Mouse (Mus musculus): ENCODE data around the gene Rnf144b. TPM values are rescaled to one million over a fixed set of nuclear protein-coding genes. Genes with fewer than 3 reads are reported as not detected.

The Rnf144b gene
- polyA plus RNA-seq, 1 experiment = 7.7 TPM

DNA sequence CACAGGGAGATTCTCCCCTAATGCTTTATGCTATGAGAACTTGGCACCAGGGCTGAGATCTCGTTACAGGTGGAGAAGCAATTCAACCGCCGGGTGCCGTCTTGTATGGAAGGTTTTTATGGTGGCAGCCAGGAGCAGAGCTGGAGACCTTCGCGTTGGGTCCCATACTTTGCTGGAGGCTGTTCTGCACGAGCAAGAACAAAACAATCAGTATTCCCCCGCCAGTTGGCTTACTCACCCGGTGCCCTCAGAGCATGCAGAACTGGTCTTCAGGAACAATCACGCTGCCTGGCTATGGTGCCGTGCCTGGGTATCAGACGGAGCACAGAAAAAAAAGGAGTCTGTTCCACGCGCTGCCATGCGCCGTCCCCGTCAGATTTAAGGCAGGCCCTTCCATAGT lies 115.7 kb downstream of the Rnf144b start:
- no peak overlapping the region for H3K27ac ChIP-seq (replicated peaks; ENCODE audit: low read depth, low read length)
- H3K4me1 ChIP-seq (ENCODE audit: control insufficient read depth, insufficient read depth, insufficient read length, low read length) = no peaks in the 10 kb centered on the region
- H3K4me3 ChIP-seq (ENCODE audit: insufficient read depth, low read depth, low read length) = no peak overlapping the region

DNA sequence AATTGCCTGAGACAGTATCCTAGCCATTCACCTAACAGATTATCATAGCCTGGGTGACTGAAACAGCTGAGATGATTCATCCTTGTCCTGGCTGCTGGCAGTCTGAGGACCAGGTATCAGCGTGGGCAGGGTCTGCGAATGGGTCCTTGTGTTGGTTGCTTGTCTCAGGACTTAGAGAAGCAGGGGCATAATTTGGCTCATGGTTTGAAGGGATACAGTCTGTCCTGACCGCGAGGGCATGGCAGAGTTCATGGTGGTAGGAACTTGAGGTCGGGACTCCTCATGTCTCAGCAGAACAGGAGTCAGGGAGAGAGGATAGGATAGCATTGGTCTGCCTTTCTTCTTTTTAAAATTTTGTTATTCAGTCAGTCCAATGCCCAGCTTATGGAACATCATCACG lies 121.1 kb downstream of the Rnf144b start:
- H3K27ac ChIP-seq (replicated peaks; ENCODE audit: low read depth, low read length) = no peak overlapping the region
- H3K4me3 ChIP-seq (ENCODE audit: insufficient read depth, low read depth, low read length) = no peak overlapping the region
- H3K4me1 ChIP-seq (ENCODE audit: control insufficient read depth, insufficient read depth, insufficient read length, low read length) = no peaks in the 10 kb centered on the region

DNA sequence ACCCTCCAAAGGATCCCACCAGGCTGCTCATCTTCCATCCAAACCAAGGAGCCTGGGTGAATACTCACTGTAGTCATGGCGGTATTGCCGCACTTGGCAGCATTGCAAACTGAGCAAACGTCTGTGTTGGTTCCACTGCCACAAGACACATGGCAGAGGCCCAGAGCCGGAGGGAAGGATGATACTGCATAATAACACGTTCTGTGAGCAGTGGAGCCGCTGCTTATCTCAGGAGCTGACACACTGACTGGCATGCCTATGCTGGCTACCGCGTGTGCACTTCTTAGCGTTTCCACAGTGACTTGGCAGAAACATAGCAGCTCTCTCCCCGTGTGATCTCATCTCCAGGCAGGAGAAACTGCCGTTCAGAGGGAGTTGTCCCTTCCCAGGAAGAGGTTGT lies 122.3 kb downstream of the Rnf144b start:
- Histone ChIP-seq H3K4me3 (ENCODE audit: insufficient read depth, low read depth, low read length) (no peak overlapping the region), H3K27ac (replicated peaks; ENCODE audit: low read depth, low read length) (no peak overlapping the region), H3K4me1 (ENCODE audit: control insufficient read depth, insufficient read depth, insufficient read length, low read length) (no peaks in the 10 kb centered on the region)

DNA sequence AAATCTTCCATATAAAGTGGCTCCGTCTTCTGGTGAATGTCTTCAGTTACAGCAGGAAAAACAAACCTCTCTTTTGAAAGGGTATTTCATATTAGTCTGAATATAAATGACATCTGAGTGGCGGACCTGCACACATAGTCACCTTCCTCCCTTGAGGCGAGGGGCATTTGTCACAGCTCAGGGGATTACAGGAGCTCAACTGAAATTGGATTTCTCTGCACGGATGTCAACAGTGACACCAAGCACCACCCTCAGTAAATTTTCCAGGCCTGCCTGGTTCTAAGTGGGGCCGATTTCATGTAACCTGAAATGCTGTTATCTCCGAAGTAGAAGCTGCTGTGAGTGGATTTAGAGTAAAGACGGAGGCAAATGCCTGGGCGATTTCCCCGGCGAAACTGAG lies 124.0 kb downstream of the Rnf144b start:
- no peak overlapping the region for H3K27ac ChIP-seq (replicated peaks; ENCODE audit: low read depth, low read length)
- H3K4me1 ChIP-seq (ENCODE audit: control insufficient read depth, insufficient read depth, insufficient read length, low read length) = no peaks in the 10 kb centered on the region
- H3K4me3 ChIP-seq (ENCODE audit: insufficient read depth, low read depth, low read length) = no peak overlapping the region

DNA sequence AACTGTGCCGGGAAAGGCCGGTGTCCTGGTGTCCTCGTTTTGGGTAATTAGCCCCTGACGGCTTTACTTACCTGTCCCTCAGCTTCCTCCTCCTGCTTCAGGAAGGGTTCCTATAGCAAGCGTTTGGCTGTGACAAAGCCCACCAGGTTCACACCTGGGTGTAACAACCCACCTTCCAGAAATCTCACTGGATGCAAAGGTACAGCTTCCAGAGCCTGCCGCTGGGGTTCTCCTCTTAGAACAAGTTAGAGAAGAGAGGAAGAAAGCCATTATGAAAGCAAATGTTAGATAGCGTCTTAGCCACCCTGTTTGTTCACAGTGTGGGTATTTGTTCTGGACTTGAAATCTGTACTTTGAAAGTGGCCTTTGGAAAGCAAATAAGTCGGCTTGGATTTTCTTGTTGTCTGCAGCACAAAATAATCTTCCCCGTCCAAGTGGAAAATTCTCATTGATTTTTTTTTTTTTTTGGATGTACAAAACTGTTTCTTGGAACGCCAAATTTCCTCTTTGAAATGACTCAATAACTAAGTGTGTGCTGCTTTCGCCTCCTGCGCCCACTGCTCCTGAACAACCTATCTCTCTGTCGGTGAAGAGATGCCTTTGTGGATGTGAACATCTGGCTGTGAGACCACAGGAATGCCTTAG lies 124.8 kb downstream of the Rnf144b start:
- Histone ChIP-seq H3K4me1 (ENCODE audit: control insufficient read depth, insufficient read depth, insufficient read length, low read length) (no peaks in the 10 kb centered on the region), H3K27ac (replicated peaks; ENCODE audit: low read depth, low read length) (no peak overlapping the region), H3K4me3 (ENCODE audit: insufficient read depth, low read depth, low read length) (no peak overlapping the region)

DNA sequence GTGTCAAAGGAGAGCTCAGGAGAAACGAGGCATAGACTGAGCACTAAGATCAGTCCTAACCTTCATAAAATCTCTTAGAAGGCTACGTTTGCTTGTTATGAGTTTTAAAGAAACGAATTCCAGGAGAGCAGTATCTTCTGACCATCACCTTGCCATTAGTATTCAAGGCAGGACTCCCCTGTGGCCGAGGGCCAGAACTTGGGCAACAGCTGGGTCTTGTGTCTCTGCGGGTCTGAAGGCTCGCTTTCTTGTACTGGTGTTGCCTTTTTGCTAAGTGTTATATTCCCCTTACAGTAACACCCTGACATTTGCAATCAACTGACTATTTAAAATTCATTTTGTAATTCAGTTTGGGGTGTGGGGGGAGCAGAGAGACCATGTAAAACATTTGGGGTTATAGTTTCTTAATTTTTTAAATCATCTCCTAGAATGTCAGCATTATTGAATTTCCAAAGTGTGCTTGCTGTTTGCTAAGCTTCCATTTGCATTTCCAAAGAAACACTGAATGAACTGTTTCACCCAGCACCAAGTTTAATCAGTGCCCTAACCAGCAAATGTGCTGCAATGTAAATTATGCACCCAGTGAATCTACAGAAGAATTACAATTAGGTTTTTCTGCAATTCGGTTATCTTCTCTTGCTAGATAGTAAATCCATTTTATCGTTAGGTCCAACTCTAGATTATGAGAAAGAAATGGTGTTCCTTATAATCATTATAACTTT lies 126.0 kb downstream of the Rnf144b start:
- H3K4me3 ChIP-seq (ENCODE audit: insufficient read depth, low read depth, low read length) = no peak overlapping the region
- H3K4me1 ChIP-seq (ENCODE audit: control insufficient read depth, insufficient read depth, insufficient read length, low read length) = no peaks in the 10 kb centered on the region
- H3K27ac ChIP-seq (replicated peaks; ENCODE audit: low read depth, low read length) = no peak overlapping the region

DNA sequence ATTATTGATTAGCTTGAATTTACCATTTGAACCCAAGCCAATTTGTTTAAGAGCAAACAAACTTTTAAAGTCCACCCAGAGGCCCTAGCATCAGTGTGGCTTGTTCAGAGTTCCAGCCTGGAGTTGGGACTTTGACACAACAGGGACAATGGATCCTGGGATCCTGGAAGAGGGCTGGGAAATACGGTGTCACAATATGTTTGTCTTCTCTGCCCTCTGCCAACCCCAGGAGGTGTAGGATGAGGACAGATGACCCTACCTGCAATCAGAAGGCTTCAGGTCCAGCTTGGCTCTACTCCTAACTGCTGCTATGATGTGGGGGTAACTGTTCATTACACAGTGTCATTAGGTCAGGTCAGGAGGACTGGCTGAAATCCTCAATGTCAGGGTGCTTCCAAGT lies 128.2 kb downstream of the Rnf144b start:
- H3K27ac ChIP-seq (replicated peaks; ENCODE audit: low read depth, low read length) = no peak overlapping the region; the same call in 1 of the 2 replicates
- no peak overlapping the region for H3K4me3 ChIP-seq (ENCODE audit: insufficient read depth, low read depth, low read length)
- no peaks in the 10 kb centered on the region for H3K4me1 ChIP-seq (ENCODE audit: control insufficient read depth, insufficient read depth, insufficient read length, low read length)

DNA sequence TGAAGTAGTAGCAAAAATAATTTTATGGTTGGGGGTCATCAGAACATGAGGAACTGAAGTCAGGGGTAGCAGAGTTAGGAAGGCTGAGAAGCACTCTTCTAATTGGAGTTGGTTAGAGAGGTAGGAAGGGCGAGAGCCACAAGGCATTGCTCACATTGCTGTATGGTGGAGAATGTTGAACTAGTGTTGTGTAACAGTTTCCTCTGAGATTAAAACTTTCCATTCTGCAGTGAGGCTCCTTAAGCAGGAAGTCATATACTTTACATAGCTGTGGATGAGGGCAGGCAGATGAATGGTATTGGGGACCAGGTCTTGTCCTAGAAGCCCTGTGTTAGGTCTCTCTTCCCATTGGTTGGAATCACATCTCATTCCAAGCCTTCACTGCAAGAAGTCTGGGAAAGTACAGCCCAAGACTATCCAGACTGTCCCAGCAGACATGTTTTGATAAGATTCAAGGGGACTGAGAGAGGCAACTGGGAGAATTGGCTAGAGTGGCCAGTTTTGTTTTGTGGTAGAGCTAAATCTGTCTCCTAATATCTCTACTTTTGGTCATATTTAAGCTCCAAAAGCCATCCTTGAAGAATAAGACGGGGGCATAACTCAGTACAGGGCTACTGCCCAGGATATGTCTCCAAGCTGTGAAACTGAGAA lies 128.8 kb downstream of the Rnf144b start:
- Histone ChIP-seq H3K4me3 (ENCODE audit: insufficient read depth, low read depth, low read length) (no peak overlapping the region), H3K4me1 (ENCODE audit: control insufficient read depth, insufficient read depth, insufficient read length, low read length) (no peaks in the 10 kb centered on the region), H3K27ac (replicated peaks; ENCODE audit: low read depth, low read length) (no peak overlapping the region)

DNA sequence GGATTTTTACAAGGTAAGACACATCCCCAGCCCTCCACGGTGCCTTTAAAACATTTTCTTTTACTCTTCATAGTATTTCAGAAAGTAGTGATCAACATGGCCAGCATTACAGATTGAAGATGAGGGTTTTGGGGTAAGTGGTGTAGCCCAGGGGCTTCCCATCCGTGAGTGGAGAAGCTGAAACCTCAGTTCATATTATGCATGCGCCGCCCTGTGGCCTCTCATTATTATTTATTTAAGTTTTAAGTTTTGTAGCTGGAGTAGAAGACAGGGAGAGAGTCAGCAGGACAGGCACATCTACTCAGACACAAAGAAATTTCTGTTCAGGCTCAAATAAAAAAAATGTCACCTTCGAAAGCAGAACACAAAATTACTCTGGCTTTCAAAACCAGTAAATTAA lies 131.3 kb downstream of the Rnf144b start:
- H3K4me3 ChIP-seq (ENCODE audit: insufficient read depth, low read depth, low read length) = no peak overlapping the region
- no peak overlapping the region for H3K27ac ChIP-seq (replicated peaks; ENCODE audit: low read depth, low read length)
- no peaks in the 10 kb centered on the region for H3K4me1 ChIP-seq (ENCODE audit: control insufficient read depth, insufficient read depth, insufficient read length, low read length)

DNA sequence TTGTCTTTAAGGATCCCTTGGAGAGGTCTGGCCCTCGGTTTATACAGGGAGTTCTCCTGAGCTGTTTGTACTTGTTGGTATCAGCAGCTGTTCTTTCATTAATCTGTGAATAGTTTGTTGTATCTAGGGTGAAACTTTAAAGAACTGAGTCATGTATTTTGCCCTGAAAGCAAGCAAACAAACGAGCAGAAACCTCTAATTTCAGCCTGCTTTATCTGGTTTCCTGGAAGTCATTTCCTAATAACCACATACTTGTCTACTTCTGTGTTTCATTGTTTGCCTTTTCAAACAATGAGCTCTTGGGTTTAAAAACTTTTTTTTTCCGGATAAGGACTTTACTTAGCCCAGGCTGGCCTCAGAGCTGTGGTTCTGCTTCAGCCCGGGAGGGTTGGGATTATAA lies 136.8 kb downstream of the Rnf144b start:
- H3K4me1 ChIP-seq (ENCODE audit: control insufficient read depth, insufficient read depth, insufficient read length, low read length) = no peaks in the 10 kb centered on the region
- H3K27ac ChIP-seq (replicated peaks; ENCODE audit: low read depth, low read length) = no peak overlapping the region
- H3K4me3 ChIP-seq (ENCODE audit: insufficient read depth, low read depth, low read length) = no peak overlapping the region

DNA sequence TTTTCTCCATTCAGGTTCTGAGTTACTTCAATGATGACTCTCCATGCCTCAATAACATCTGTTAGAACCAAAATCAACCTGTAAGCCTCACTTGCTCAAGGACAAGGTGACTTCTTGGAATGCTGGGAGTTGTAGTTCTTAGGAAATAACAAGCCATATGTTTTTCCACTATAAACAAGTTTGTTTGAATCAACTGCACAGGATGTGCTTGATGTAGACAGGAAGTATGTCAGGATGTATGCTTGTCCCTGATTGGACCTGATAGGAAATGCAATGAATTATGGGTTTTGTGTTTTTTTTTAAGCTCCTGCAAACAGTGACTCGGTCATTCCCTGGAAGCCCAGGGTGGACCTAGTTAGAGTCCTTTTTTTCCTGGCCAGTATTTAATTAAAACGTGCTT lies 139.5 kb downstream of the Rnf144b start:
- no peak overlapping the region for H3K27ac ChIP-seq (replicated peaks; ENCODE audit: low read depth, low read length)
- no peak overlapping the region for H3K4me3 ChIP-seq (ENCODE audit: insufficient read depth, low read depth, low read length)
- H3K4me1 ChIP-seq (ENCODE audit: control insufficient read depth, insufficient read depth, insufficient read length, low read length) = no peaks in the 10 kb centered on the region

DNA sequence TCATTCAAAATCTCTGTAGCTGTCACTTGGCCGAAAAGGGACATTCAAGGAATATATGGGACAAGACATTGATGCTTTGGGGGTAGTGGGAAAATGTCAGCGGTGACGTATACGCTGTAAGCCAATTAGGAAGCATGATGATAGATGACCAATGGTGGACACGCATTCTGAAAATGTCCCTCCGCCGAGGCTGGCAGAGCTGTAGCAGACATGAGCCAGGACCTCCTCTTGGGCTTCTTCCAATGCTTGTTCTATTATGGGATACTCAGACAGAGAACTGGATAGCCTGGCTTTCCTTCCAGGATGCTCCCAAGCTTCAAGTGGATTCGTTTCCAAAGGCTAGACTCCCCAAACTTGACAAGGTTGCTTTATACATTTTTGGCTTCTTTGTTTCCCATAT lies 141.9 kb downstream of the Rnf144b start:
- no peak overlapping the region for H3K4me3 ChIP-seq (ENCODE audit: insufficient read depth, low read depth, low read length)
- no peak overlapping the region for H3K27ac ChIP-seq (replicated peaks; ENCODE audit: low read depth, low read length)
- no peaks in the 10 kb centered on the region for H3K4me1 ChIP-seq (ENCODE audit: control insufficient read depth, insufficient read depth, insufficient read length, low read length)

DNA sequence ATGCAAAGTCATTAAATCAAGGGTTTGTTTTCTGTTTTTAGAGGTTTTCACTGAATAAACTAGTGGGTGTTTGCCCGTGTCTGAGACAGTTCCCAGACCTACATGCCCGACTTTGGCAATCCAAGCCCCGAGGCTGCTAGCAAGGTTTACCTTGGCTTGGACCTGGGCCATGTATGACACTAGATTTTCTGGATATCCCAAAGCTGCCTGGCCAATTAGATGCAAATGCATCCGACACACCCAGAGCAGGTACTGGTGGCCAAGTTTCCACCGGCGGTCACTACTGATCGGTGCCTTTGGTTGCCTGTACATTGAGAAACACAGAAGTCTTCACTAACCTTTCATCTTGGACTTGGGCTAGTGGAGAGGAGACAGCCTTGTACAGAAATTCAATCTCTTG lies 144.0 kb downstream of the Rnf144b start:
- Histone ChIP-seq H3K4me1 (ENCODE audit: control insufficient read depth, insufficient read depth, insufficient read length, low read length) (no peaks in the 10 kb centered on the region), H3K4me3 (ENCODE audit: insufficient read depth, low read depth, low read length) (no peak overlapping the region), H3K27ac (replicated peaks; ENCODE audit: low read depth, low read length) (no peak overlapping the region)

DNA sequence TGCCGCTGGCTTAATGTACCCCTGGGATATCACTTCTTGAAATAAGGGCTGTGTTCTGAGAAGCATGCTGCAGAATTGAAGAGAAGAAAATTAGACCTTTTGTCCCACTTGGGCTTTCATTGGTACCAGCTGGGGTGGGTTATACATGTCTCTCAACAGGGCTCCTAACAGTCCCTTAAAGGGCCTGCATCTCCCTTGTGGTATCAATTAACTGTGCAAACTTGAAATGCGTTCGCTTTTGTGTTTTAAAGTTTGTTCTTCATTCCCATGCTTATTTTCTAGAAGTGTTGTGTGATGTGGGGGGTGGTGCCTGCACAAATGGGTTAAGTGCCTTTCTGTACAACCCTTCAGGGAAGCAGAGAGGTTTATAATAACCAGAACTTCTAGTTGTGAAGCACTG lies 145.8 kb downstream of the Rnf144b start:
- Histone ChIP-seq H3K4me1 (ENCODE audit: control insufficient read depth, insufficient read depth, insufficient read length, low read length) (no peaks in the 10 kb centered on the region), H3K4me3 (ENCODE audit: insufficient read depth, low read depth, low read length) (no peak overlapping the region), H3K27ac (replicated peaks; ENCODE audit: low read depth, low read length) (no peak overlapping the region)

DNA sequence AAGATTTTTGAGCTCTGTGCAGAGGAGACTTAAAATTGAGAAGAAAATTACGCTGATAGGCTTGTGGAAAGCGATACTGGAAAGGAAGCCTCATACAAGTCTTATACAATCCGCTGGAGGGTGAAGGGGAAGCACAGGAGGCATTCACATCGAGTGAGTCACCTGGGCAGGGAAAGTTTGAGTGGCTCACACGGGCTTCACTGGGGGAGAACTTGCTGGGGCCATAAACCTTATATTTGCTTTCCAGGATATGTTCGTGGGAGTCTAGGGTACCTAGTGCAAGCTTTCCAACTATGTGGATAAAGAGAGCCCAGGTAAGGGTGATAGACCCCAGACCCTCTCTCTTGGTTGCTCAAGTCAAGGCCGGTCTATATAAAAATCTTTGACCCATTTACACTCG lies 150.5 kb downstream of the Rnf144b start:
- H3K27ac ChIP-seq (replicated peaks; ENCODE audit: low read depth, low read length) = no peak overlapping the region
- peaks cover 4% of the 10 kb centered on the region; the same call in 1 of the 2 replicates for H3K4me1 ChIP-seq (ENCODE audit: control insufficient read depth, insufficient read depth, insufficient read length, low read length)
- no peak overlapping the region for H3K4me3 ChIP-seq (ENCODE audit: insufficient read depth, low read depth, low read length)

DNA sequence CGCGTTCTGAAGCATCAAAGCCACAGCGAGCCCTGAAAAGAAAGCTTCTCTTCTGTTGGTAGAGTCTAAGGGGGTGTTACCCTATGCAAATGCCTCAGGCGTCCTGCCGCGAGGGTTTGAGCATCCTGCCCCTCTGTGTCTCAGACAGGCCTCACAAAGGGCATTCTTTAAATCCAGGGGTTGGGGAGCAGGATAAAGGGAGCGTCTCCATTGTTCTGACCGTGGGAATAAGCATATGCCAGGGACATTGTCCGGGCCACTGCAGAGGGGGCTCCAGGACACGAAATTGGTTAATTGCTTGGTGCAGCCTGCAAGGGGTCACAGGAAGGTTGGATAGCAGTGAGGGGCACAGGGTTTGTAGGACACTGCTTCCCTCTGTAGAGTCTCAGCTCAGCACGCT lies 151.0 kb downstream of the Rnf144b start:
- no peak overlapping the region for H3K4me3 ChIP-seq (ENCODE audit: insufficient read depth, low read depth, low read length)
- peaks cover 7% of the 10 kb centered on the region; the same call in 1 of the 2 replicates for H3K4me1 ChIP-seq (ENCODE audit: control insufficient read depth, insufficient read depth, insufficient read length, low read length)
- H3K27ac ChIP-seq (replicated peaks; ENCODE audit: low read depth, low read length) = no peak overlapping the region
